Mouse (Mus musculus): ENCODE results near the gene Zyg11b. TPM values are rescaled to one million over a fixed set of nuclear protein-coding genes. Genes with fewer than 3 reads are reported as not detected.

The Zyg11b gene
- total and polyA plus RNA-seq, 3 experiments = 1.9 to 20.6 (median 20.5) TPM

GRCm38 (mm10) chr4:108302296-108302890, 1.5 kb upstream of the Zyg11b start:
- Histone ChIP-seq H3K36me3 (replicated peaks) (peaks cover 6% of the 10 kb centered on the region), H3K9me3 (replicated peaks) (no peaks in the 10 kb centered on the region; the same call in 1 of the 2 replicates), H3K27me3 (ENCODE audit: insufficient read depth, low read length) (no peaks in the 10 kb centered on the region), H3K4me3 (ENCODE audit: low read depth, low read length) (no peak overlapping the region), H3K4me1 (ENCODE audit: insufficient read depth, low read depth, low read length) (peaks cover 24% of the 10 kb centered on the region)
- TF ChIP-seq CTCF (IDR thresholded peaks at IDR 0.05; ENCODE audit: low read depth, low read length) (no peak), TAL1 (conservative IDR thresholded peaks at IDR 0.05; ENCODE audit: low read depth, low read length) (no peak), GATA2 (IDR thresholded peaks at IDR 0.05; ENCODE audit: borderline replicate concordance, low read depth, low read length) (no peak), GATA1 (IDR thresholded peaks at IDR 0.05; ENCODE audit: borderline replicate concordance, low read length) (no peak), POLR2AphosphoS5 (IDR thresholded peaks at IDR 0.05; ENCODE audit: insufficient replicate concordance, low read depth, low read length) (no peak)
- no peak for ATAC-seq (ENCODE audit: extremely low read depth, insufficient number of reproducible peaks, low FRiP score, poor library complexity, severe bottlenecking)
- no peak for DNase-seq (ENCODE audit: low spot score)

GRCm38 (mm10) chr4:108300266-108300665, 630 bp downstream of the Zyg11b start:
- TF ChIP-seq GATA1 (IDR thresholded peaks at IDR 0.05; ENCODE audit: borderline replicate concordance, low read length) = no peak
- TF ChIP-seq TAL1 (conservative IDR thresholded peaks at IDR 0.05; ENCODE audit: low read depth, low read length) = no peak
- TF ChIP-seq GATA2 (IDR thresholded peaks at IDR 0.05; ENCODE audit: borderline replicate concordance, low read depth, low read length) = no peak
- no peak for TF ChIP-seq POLR2AphosphoS5 (IDR thresholded peaks at IDR 0.05; ENCODE audit: insufficient replicate concordance, low read depth, low read length)
- TF ChIP-seq CTCF (IDR thresholded peaks at IDR 0.05; ENCODE audit: low read depth, low read length) = no peak
- Histone ChIP-seq H3K27me3 (ENCODE audit: insufficient read depth, low read length) (no peaks in the 10 kb centered on the region), H3K4me1 (ENCODE audit: insufficient read depth, low read depth, low read length) (peaks cover 24% of the 10 kb centered on the region), H3K36me3 (replicated peaks) (peaks cover 9% of the 10 kb centered on the region), H3K4me3 (ENCODE audit: low read depth, low read length) (peak overlapping the region; percentile 89), H3K9me3 (replicated peaks) (no peaks in the 10 kb centered on the region)
- ATAC-seq (ENCODE audit: extremely low read depth, insufficient number of reproducible peaks, low FRiP score, poor library complexity, severe bottlenecking) = no peak
- DNase-seq (ENCODE audit: low spot score) = no peak

- Histone ChIP-seq H3K9me3 (replicated peaks) (no peaks in the 10 kb centered on the region), H3K4me1 (ENCODE audit: insufficient read depth, low read depth, low read length) (no peaks in the 10 kb centered on the region), H3K27me3 (ENCODE audit: insufficient read depth, low read length) (no peaks in the 10 kb centered on the region), H3K36me3 (replicated peaks) (peaks cover 14% of the 10 kb centered on the region), H3K4me3 (ENCODE audit: low read depth, low read length) (no peak overlapping the region)
- no peak for ATAC-seq (ENCODE audit: extremely low read depth, insufficient number of reproducible peaks, low FRiP score, poor library complexity, severe bottlenecking)
- no peak for DNase-seq (ENCODE audit: low spot score)
- no peak for TF ChIP-seq GATA1 (IDR thresholded peaks at IDR 0.05; ENCODE audit: borderline replicate concordance, low read length)
- no peak for TF ChIP-seq GATA2 (IDR thresholded peaks at IDR 0.05; ENCODE audit: borderline replicate concordance, low read depth, low read length)
- TF ChIP-seq POLR2AphosphoS5 (IDR thresholded peaks at IDR 0.05; ENCODE audit: insufficient replicate concordance, low read depth, low read length) = no peak
- no peak for TF ChIP-seq TAL1 (conservative IDR thresholded peaks at IDR 0.05; ENCODE audit: low read depth, low read length)
- TF ChIP-seq CTCF (IDR thresholded peaks at IDR 0.05; ENCODE audit: low read depth, low read length) = no peak
Observed at GRCm38 (mm10) chr4:108276973-108277372, 23.9 kb downstream of the Zyg11b start.

- no peak for TF ChIP-seq GATA2 (IDR thresholded peaks at IDR 0.05; ENCODE audit: borderline replicate concordance, low read depth, low read length)
- no peak for ATAC-seq (ENCODE audit: extremely low read depth, insufficient number of reproducible peaks, low FRiP score, poor library complexity, severe bottlenecking)
- Histone ChIP-seq H3K36me3 (replicated peaks) (peaks cover 26% of the 10 kb centered on the region), H3K9me3 (replicated peaks) (no peaks in the 10 kb centered on the region), H3K4me1 (ENCODE audit: insufficient read depth, low read depth, low read length) (no peaks in the 10 kb centered on the region), H3K4me3 (ENCODE audit: low read depth, low read length) (no peak overlapping the region), H3K27me3 (ENCODE audit: insufficient read depth, low read length) (no peaks in the 10 kb centered on the region)
- DNase-seq (ENCODE audit: low spot score) = no peak
Observed at GRCm38 (mm10) chr4:108272286-108272685, 28.6 kb downstream of the Zyg11b start.

- DNase-seq (ENCODE audit: low spot score) (no peak), ATAC-seq (ENCODE audit: extremely low read depth, insufficient number of reproducible peaks, low FRiP score, poor library complexity, severe bottlenecking) (no peak)
- TF ChIP-seq CTCF (IDR thresholded peaks at IDR 0.05; ENCODE audit: low read depth, low read length) (no peak), GATA1 (IDR thresholded peaks at IDR 0.05; ENCODE audit: borderline replicate concordance, low read length) (no peak), POLR2AphosphoS5 (IDR thresholded peaks at IDR 0.05; ENCODE audit: insufficient replicate concordance, low read depth, low read length) (no peak), TAL1 (conservative IDR thresholded peaks at IDR 0.05; ENCODE audit: low read depth, low read length) (no peak), GATA2 (IDR thresholded peaks at IDR 0.05; ENCODE audit: borderline replicate concordance, low read depth, low read length) (no peak)
Observed at GRCm38 (mm10) chr4:108265774-108266173, 35.1 kb downstream of the Zyg11b start.

GRCm38 (mm10) chr4:108253317-108253716, 47.6 kb downstream of the Zyg11b start:
- TF ChIP-seq TAL1 (conservative IDR thresholded peaks at IDR 0.05; ENCODE audit: low read depth, low read length) (no peak), GATA2 (IDR thresholded peaks at IDR 0.05; ENCODE audit: borderline replicate concordance, low read depth, low read length) (no peak), GATA1 (IDR thresholded peaks at IDR 0.05; ENCODE audit: borderline replicate concordance, low read length) (no peak)
- ATAC-seq (ENCODE audit: extremely low read depth, insufficient number of reproducible peaks, low FRiP score, poor library complexity, severe bottlenecking) (no peak), DNase-seq (ENCODE audit: low spot score) (no peak)
- H3K27me3 ChIP-seq (ENCODE audit: insufficient read depth, low read length) = no peaks in the 10 kb centered on the region
- no peak overlapping the region for H3K4me3 ChIP-seq (ENCODE audit: low read depth, low read length)
- H3K9me3 ChIP-seq (replicated peaks) = no peaks in the 10 kb centered on the region
- H3K36me3 ChIP-seq (replicated peaks) = peaks cover 62% of the 10 kb centered on the region
- peaks cover 4% of the 10 kb centered on the region; the same call in 1 of the 2 replicates for H3K4me1 ChIP-seq (ENCODE audit: insufficient read depth, low read depth, low read length)

More at GRCm38 (mm10) chr4:108265774-108266173, 35.1 kb downstream of the Zyg11b start:
- Histone ChIP-seq H3K27me3 (ENCODE audit: insufficient read depth, low read length) (no peaks in the 10 kb centered on the region), H3K36me3 (replicated peaks) (peaks cover 46% of the 10 kb centered on the region), H3K4me1 (ENCODE audit: insufficient read depth, low read depth, low read length) (no peaks in the 10 kb centered on the region), H3K9me3 (replicated peaks) (no peaks in the 10 kb centered on the region), H3K4me3 (ENCODE audit: low read depth, low read length) (no peak overlapping the region)

Data from G1E (cell line).